Mouse (Mus musculus) frontal cortex, postnatal 36 days (tissue): Measurements from ENCODE around the gene Hs6st3.
A peak's percentile ranks its signal among the peaks of the same experiment; 100 is the strongest.

Source experiments
- DNase-seq, 2 experiments: peaks; one replicate each; pipeline ENCODE4 v3.0.0; 2022; ENCODE audit warnings: low spot score in 2 of 2

The Hs6st3 gene

GRCm38 (mm10) chr14:119908032-119908675 is 770.0 kb downstream of the Hs6st3 start:
- peak; percentile 21 to 32 for DNase-seq

- DNase-seq = no peak
Measured at GRCm38 (mm10) chr14:119914508-119914907, 776.4 kb downstream of the Hs6st3 start.

GRCm38 (mm10) chr14:119918281-119919034 is 780.3 kb downstream of the Hs6st3 start:
- DNase-seq = no peak

GRCm38 (mm10) chr14:119919177-119919576 is 781.0 kb downstream of the Hs6st3 start:
- no peak for DNase-seq
